In the genomic region with DNA sequence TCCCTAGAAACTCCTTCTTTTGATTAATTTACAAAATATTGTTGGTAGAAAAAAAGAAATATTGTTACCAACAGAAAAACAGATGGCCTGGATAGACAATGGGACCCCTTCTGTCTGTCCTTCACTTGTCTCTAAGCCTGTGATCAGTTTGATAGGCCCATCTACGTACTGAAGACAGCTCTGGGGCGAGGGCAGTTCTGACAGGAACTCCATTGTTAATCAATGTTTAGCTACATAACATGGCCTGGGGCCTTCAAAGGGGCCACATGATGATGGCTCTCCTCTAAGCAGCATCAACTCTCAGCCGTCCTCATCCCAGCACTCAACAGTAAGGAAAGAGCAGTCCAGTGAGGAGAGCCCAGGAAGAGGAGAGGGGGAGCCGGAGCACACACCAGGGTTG, we compare ENCODE assay signal across 24 mouse cellular contexts. TPM values are rescaled to one million over a fixed set of nuclear protein-coding genes. Genes with fewer than 3 reads are reported as not detected.
A peak's percentile ranks its signal among the peaks of the same experiment; 100 is the strongest.
DNase-seq lines count a peak whose midpoint lies in the region; ATAC-seq and TF ChIP-seq lines count a peak whose summit lies in the region.
"Had no signal": no experiment of that assay in that cellular context is flagged by ENCODE, and none has a peak within 500 bp of the region (broad histone marks: within the 10 kb centered on the region; RNA-seq: fewer than 3 reads in every experiment).

No protein-coding gene starts in this region.

- ATAC-seq in midbrain, embryonic 11.5 days (ENCODE audit: low FRiP score) = no peak
- ATAC-seq in midbrain, embryonic 16.5 days = no peak
- ATAC-seq: forebrain, embryonic 14.5 days; forebrain, embryonic 16.5 days had no signal

- H3K4me3 ChIP-seq in midbrain, embryonic 11.5 days (ENCODE audit: low read depth, low read length) = no peak overlapping the region
- H3K4me3 ChIP-seq in midbrain, embryonic 16.5 days (ENCODE audit: low read depth, low read length) = no peak overlapping the region
- H3K4me3 ChIP-seq in ES-Bruce4 (ENCODE audit: low read depth, low read length) = no peak overlapping the region
- H3K4me3 ChIP-seq: embryonic facial prominence, embryonic 13.5 days; embryonic facial prominence, embryonic 15.5 days; erythroblast, embryonic 14.5 days; forebrain, embryonic 10.5 days; forebrain, embryonic 12.5 days had no signal

- H3K27me3 ChIP-seq in midbrain, embryonic 11.5 days (ENCODE audit: control insufficient read depth, insufficient read depth, low read length) = no peaks in the 10 kb centered on the region
- no peaks in the 10 kb centered on the region for H3K27me3 ChIP-seq in midbrain, embryonic 16.5 days (ENCODE audit: control insufficient read depth, insufficient read depth, low read depth, low read length)
- no peaks in the 10 kb centered on the region for H3K27me3 ChIP-seq in ES-Bruce4 (ENCODE audit: control insufficient read depth, insufficient read depth, low read length, poor library complexity, severe bottlenecking)
- H3K27me3 ChIP-seq: embryonic facial prominence, embryonic 13.5 days; embryonic facial prominence, embryonic 15.5 days; forebrain, embryonic 12.5 days had no signal

- no peaks in the 10 kb centered on the region for H3K4me1 ChIP-seq in midbrain, embryonic 11.5 days (ENCODE audit: control insufficient read depth, insufficient read depth, low read length)
- no peaks in the 10 kb centered on the region for H3K4me1 ChIP-seq in midbrain, embryonic 16.5 days (ENCODE audit: control insufficient read depth, insufficient read depth, low read length)
- no peaks in the 10 kb centered on the region for H3K4me1 ChIP-seq in ES-Bruce4 (ENCODE audit: control insufficient read depth, insufficient read depth, low read length)
- H3K4me1 ChIP-seq: forebrain, embryonic 12.5 days had no signal

- 51% methylated on average over 4 of the region's 4 CpGs for WGBS in midbrain, embryonic 11.5 days
- 68% methylated on average over 4 of the region's 4 CpGs for WGBS in midbrain, embryonic 16.5 days

- no peaks in the 10 kb centered on the region for H3K9me3 ChIP-seq in midbrain, embryonic 11.5 days (ENCODE audit: control insufficient read depth, low read length)
- H3K9me3 ChIP-seq in midbrain, embryonic 16.5 days (replicated peaks; ENCODE audit: control insufficient read depth, low read length, poor library complexity, severe bottlenecking) = no peaks in the 10 kb centered on the region
- H3K9me3 ChIP-seq in ES-Bruce4 (replicated peaks; ENCODE audit: control insufficient read depth, insufficient read depth, low read length, poor library complexity, severe bottlenecking) = no peaks in the 10 kb centered on the region; the same call in 1 of the 2 replicates
- H3K9me3 ChIP-seq: embryonic facial prominence, embryonic 13.5 days; embryonic facial prominence, embryonic 15.5 days; forebrain, embryonic 10.5 days; forebrain, embryonic 12.5 days had no signal

- no peaks in the 10 kb centered on the region for H3K36me3 ChIP-seq in midbrain, embryonic 11.5 days (ENCODE audit: control insufficient read depth, insufficient read depth, low read length)
- no peaks in the 10 kb centered on the region for H3K36me3 ChIP-seq in midbrain, embryonic 16.5 days (ENCODE audit: control insufficient read depth, insufficient read depth, low read length)
- no peaks in the 10 kb centered on the region for H3K36me3 ChIP-seq in ES-Bruce4 (ENCODE audit: control insufficient read depth, insufficient read depth, low read length, poor library complexity, severe bottlenecking)
- H3K36me3 ChIP-seq: embryonic facial prominence, embryonic 13.5 days; embryonic facial prominence, embryonic 15.5 days; forebrain, embryonic 10.5 days; forebrain, embryonic 12.5 days had no signal

- TF ChIP-seq POLR2A in ES-Bruce4 (IDR thresholded peaks at IDR 0.05; ENCODE audit: insufficient read depth, low read length) = no peak

- peak; percentile 65 for DNase-seq in midbrain, embryonic 11.5 days (ENCODE audit: low spot score, missing footprints)
- DNase-seq in ES-CJ7 (ENCODE audit: low read depth, low spot score) = peak; percentile 38
- peak; percentile 71 for DNase-seq in ZHBTc4 (ENCODE audit: low read depth, low spot score)
- DNase-seq in left cerebral cortex, postnatal 36 days (ENCODE audit: low spot score in 2 of 2) = no peak
- no peak for DNase-seq in yolk sac, embryonic 10.5 days (ENCODE audit: low spot score)
- DNase-seq: adrenal gland, adult 2 months; adrenal gland, postnatal 10 days; adrenal gland, postnatal 25 days; cerebellum, adult 11 months; cerebellum, adult 18-20 months; cerebellum, adult 8-10 months; cerebellum, adult 9-11 months; cerebellum, postnatal 14 days; cerebellum, postnatal 36 days; embryo, embryonic 11 days had no signal

- intact Hi-C loops in left cerebral cortex, postnatal 36 days (cut with DNase I) = no loop called here

- H3K9ac ChIP-seq in midbrain, embryonic 11.5 days (ENCODE audit: low read length) = no peak overlapping the region
- H3K9ac ChIP-seq in midbrain, embryonic 16.5 days (ENCODE audit: low read depth, low read length) = no peak overlapping the region
- H3K9ac ChIP-seq in ES-Bruce4 (ENCODE audit: low read depth, poor library complexity, severe bottlenecking) = no peak overlapping the region
- H3K9ac ChIP-seq: embryonic facial prominence, embryonic 13.5 days; embryonic facial prominence, embryonic 15.5 days; forebrain, embryonic 12.5 days had no signal

- peak; percentile 46; the same call in 1 of the 2 replicates for TF ChIP-seq EP300 in ES-Bruce4 (IDR thresholded peaks at IDR 0.05; ENCODE audit: insufficient read depth, low read depth, low read length)

- no peak for TF ChIP-seq CTCF in ES-Bruce4 (IDR thresholded peaks at IDR 0.05; ENCODE audit: low read depth, low read length)

- H3K27ac ChIP-seq in midbrain, embryonic 11.5 days (ENCODE audit: low read depth, low read length) = no peak overlapping the region
- no peak overlapping the region for H3K27ac ChIP-seq in midbrain, embryonic 16.5 days (ENCODE audit: low read length)
- no peak overlapping the region for H3K27ac ChIP-seq in ES-Bruce4 (ENCODE audit: insufficient read depth, low read length)
- H3K27ac ChIP-seq: embryonic facial prominence, embryonic 13.5 days; embryonic facial prominence, embryonic 15.5 days; forebrain, embryonic 10.5 days; forebrain, embryonic 12.5 days had no signal

- no peak overlapping the region for H3K4me2 ChIP-seq in midbrain, embryonic 11.5 days
- H3K4me2 ChIP-seq in midbrain, embryonic 16.5 days (ENCODE audit: low read length) = no peak overlapping the region
- H3K4me2 ChIP-seq: embryonic facial prominence, embryonic 13.5 days; embryonic facial prominence, embryonic 15.5 days; forebrain, embryonic 12.5 days had no signal

RNA-seq across cellular contexts. Expression of gene Lrrc8d, which starts 27.4 kb away (rescaled TPM):
- 24.5 and 28.8 TPM in 2 replicates for polyA plus RNA-seq in midbrain, embryonic 11.5 days (2014; fragmentation: Nextera tagmentation; extraction: Ambion mirVana)
- 33.9 and 35.9 TPM in 2 replicates for polyA plus RNA-seq in midbrain, embryonic 16.5 days (2015; fragmentation: Nextera tagmentation; extraction: Ambion mirVana)
- 34.6 and 37.0 TPM in 2 replicates for polyA plus RNA-seq in ES-Bruce4 (2011; ENCODE audit: insufficient read depth, insufficient read length, low read depth, missing spikeins)
- 10 to 100 TPM; 38.7 to 39.1 TPM for total RNA-seq in left cerebral cortex, postnatal 36 days (2021)

Comparison
In these comparisons a context has a peak if more than half of its experiments do, and no peak if none do; other contexts are left out.
1. DNase-seq: peak in midbrain, embryonic 11.5 days (single experiment), ES-CJ7 (single experiment) and ZHBTc4 (single experiment); none in left cerebral cortex, postnatal 36 days (0 of 2) and yolk sac, embryonic 10.5 days (single experiment).